Mouse (Mus musculus) small intestine, adult 2 months (tissue): Measurements from ENCODE around the gene Alpk3. TPM values are rescaled to one million over a fixed set of nuclear protein-coding genes. Genes with fewer than 3 reads are reported as not detected.

Source experiments
- H3K27ac ChIP-seq: fragments of 200-500 bp; 2 replicates; pipeline ENCODE4 v1.5.1; 2012; ENCODE audit warnings: low read depth, low read length, control low read depth, inconsistent platforms; ENCODE audit not compliant: insufficient read depth
- H3K27me3 ChIP-seq: fragments of 200-500 bp; 2 replicates; pipeline ENCODE4 v1.6.1; 2012; ENCODE audit warnings: mild to moderate bottlenecking, moderate library complexity, low read length, inconsistent platforms; ENCODE audit not compliant: control insufficient read depth, insufficient read depth
- H3K36me3 ChIP-seq: fragments of 200-500 bp; 2 replicates; pipeline ENCODE4 v1.6.1; 2012; ENCODE audit warnings: mild to moderate bottlenecking, low read length, control low read depth, inconsistent platforms; ENCODE audit not compliant: control insufficient read depth, insufficient read depth
- H3K4me1 ChIP-seq: fragments of 200-500 bp; 2 replicates; pipeline ENCODE4 v1.6.1; 2012; ENCODE audit warnings: low read length, inconsistent platforms, mixed read lengths; ENCODE audit not compliant: control insufficient read depth, insufficient read depth, insufficient read length
- H3K4me3 ChIP-seq: fragments of 200-500 bp; 2 replicates; pipeline ENCODE4 v1.5.1; 2012; ENCODE audit warnings: low read depth, mild to moderate bottlenecking, control low read depth, inconsistent platforms, low read length, moderate library complexity
- CTCF ChIP-seq: fragments of 200-500 bp; IDR thresholded peaks from 2 replicates; pipeline ENCODE4 v1.5.1; 2012; ENCODE audit warnings: low read depth, mild to moderate bottlenecking, control low read depth, inconsistent platforms, low read length, moderate library complexity, mixed read lengths; ENCODE audit not compliant: insufficient replicate concordance, insufficient read length; ENCODE audit errors: extremely low read depth
- POLR2A ChIP-seq: fragments of 200-500 bp; IDR thresholded peaks from 2 replicates; pipeline ENCODE4 v1.6.1; 2012; ENCODE audit warnings: low read depth, mild to moderate bottlenecking, control low read depth, inconsistent platforms, low read length, moderate library complexity
- WGBS: fragments of 180-500 bp; shearing (Covaris S2); methylation state at CpG from one replicate; pipeline ENCODE4 v1.1.7; 2018; 5-methylcytosine and 5-hydroxymethylcytosine counted together
- polyA plus RNA-seq: library from polyadenylated mRNA; depleted of rRNA; stranded (reverse); fragments of >200 nt; gene quantifications from 2 replicates; pipeline ENCODE4 v1.2.3, GENCODE M21; 2012

Gene Alpk3
- polyA plus RNA-seq, 1 experiment, result 0.08 TPM

GRCm38 (mm10) chr7:81057901-81058711 lies 706 bp downstream of the Alpk3 start:
- no peaks in the 10 kb centered on the region for H3K36me3 ChIP-seq
- H3K4me3 ChIP-seq, result no peak overlapping the region
- 51% methylated on average over 6 of the region's 6 CpGs for WGBS
- H3K4me1 ChIP-seq, result peaks cover 13% of the 10 kb centered on the region; the same call in 1 of the 2 replicates
- no peak overlapping the region for H3K27ac ChIP-seq
- no peaks in the 10 kb centered on the region for H3K27me3 ChIP-seq
- TF ChIP-seq POLR2A (no peak), CTCF (no peak)

- no peaks in the 10 kb centered on the region for H3K27me3 ChIP-seq
- TF ChIP-seq POLR2A (no peak), CTCF (no peak)
- no peak overlapping the region for H3K27ac ChIP-seq
- H3K36me3 ChIP-seq, result no peaks in the 10 kb centered on the region
- WGBS, result 30% methylated on average over 9 of the region's 9 CpGs
- peaks cover 13% of the 10 kb centered on the region; the same call in 1 of the 2 replicates for H3K4me1 ChIP-seq
- no peak overlapping the region for H3K4me3 ChIP-seq
These were observed 1.3 kb downstream of the Alpk3 start for GRCm38 (mm10) chr7:81058712-81059154.

GRCm38 (mm10) chr7:81059388-81059787 lies 2.0 kb downstream of the Alpk3 start:
- no peak for TF ChIP-seq POLR2A
- no peak for TF ChIP-seq CTCF
- WGBS, result 70% methylated on average over 5 of the region's 5 CpGs
- no peaks in the 10 kb centered on the region for H3K36me3 ChIP-seq
- H3K27me3 ChIP-seq, result no peaks in the 10 kb centered on the region
- H3K4me1 ChIP-seq, result peaks cover 13% of the 10 kb centered on the region; the same call in 1 of the 2 replicates
- H3K4me3 ChIP-seq, result no peak overlapping the region
- H3K27ac ChIP-seq, result no peak overlapping the region

GRCm38 (mm10) chr7:81060908-81061307 lies 3.5 kb downstream of the Alpk3 start:
- Histone ChIP-seq H3K27ac (no peak overlapping the region), H3K36me3 (no peaks in the 10 kb centered on the region), H3K4me1 (peaks cover 13% of the 10 kb centered on the region; the same call in 1 of the 2 replicates), H3K4me3 (no peak overlapping the region), H3K27me3 (no peaks in the 10 kb centered on the region)
- WGBS, result 76% methylated on average over 2 of the region's 2 CpGs
- TF ChIP-seq POLR2A (no peak), CTCF (peak; percentile 66; the same call in 1 of the 2 replicates)

- TF ChIP-seq POLR2A, result no peak
- no peak for TF ChIP-seq CTCF
These were observed 4.5 kb downstream of the Alpk3 start for GRCm38 (mm10) chr7:81061936-81062335.

GRCm38 (mm10) chr7:81063332-81063731 lies 5.9 kb downstream of the Alpk3 start:
- Histone ChIP-seq H3K4me3 (no peak overlapping the region), H3K27ac (no peak overlapping the region), H3K4me1 (peaks cover 4% of the 10 kb centered on the region; the same call in 1 of the 2 replicates), H3K27me3 (no peaks in the 10 kb centered on the region), H3K36me3 (no peaks in the 10 kb centered on the region)
- TF ChIP-seq CTCF (no peak), POLR2A (no peak)
- WGBS, result 74% methylated on average over 9 of the region's 9 CpGs

More at GRCm38 (mm10) chr7:81061936-81062335, 4.5 kb downstream of the Alpk3 start:
- Histone ChIP-seq H3K27me3 (no peaks in the 10 kb centered on the region), H3K36me3 (no peaks in the 10 kb centered on the region), H3K4me3 (no peak overlapping the region), H3K27ac (no peak overlapping the region), H3K4me1 (peaks cover 13% of the 10 kb centered on the region; the same call in 1 of the 2 replicates)
- WGBS, result 82% methylated on average over 11 of the region's 11 CpGs

- WGBS, result 49% methylated on average over 6 of the region's 6 CpGs
These were observed 9.3 kb downstream of the Alpk3 start for GRCm38 (mm10) chr7:81066714-81067113.

More at GRCm38 (mm10) chr7:81066714-81067113, 9.3 kb downstream of the Alpk3 start:
- TF ChIP-seq POLR2A, result no peak
- no peak for TF ChIP-seq CTCF
- Histone ChIP-seq H3K27ac (no peak overlapping the region), H3K4me1 (no peaks in the 10 kb centered on the region), H3K27me3 (no peaks in the 10 kb centered on the region), H3K36me3 (no peaks in the 10 kb centered on the region), H3K4me3 (no peak overlapping the region)
